Mouse (Mus musculus): Measurements from ENCODE around the gene Gm10134. TPM values are rescaled to one million over a fixed set of nuclear protein-coding genes. Genes with fewer than 3 reads are reported as not detected.
"Not testable (repeated sequence)": the region's sequence is repeated elsewhere in the genome, so short reads cannot be mapped to it uniquely, and the experiment has no call there.

Gm10134 gene
- polyA plus RNA-seq (2016; fragmentation: Nextera tagmentation; extraction: Ambion mirVana), result not detected in 2 replicates

DNA sequence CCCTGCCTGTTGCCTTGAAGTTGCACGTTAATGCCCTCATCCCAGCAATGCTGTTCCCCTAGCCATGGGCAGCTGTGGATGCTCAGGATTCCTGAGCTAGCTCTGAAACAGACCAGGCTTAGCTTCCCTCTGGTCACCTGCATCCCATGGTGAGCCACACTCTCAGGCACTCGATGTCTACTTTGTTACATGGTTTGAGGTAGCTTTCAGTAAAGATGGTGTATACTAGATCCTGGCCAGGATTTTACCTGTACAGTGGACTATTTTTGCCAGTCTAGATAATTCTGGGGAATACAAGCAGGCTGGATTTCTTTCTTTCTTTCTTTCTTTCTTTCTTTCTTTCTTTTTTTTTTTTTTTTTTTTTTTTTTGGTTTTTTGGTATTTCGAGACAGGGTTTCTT is at the start of gene Gm10134:
Gene Gm10134, plus strand, starts transcription at position 301 of the 400 bp plus-strand sequence.
- DNase-seq (ENCODE audit: low spot score), result no peak
- H3K4me3 ChIP-seq, result no peak within 1 kb of the TSS
- no peaks in the 10 kb centered on the region for H3K4me1 ChIP-seq
- no peaks in the 10 kb centered on the region for H3K9me3 ChIP-seq
- no peaks in the 10 kb centered on the region for H3K36me3 ChIP-seq (replicated peaks)
- H3K27me3 ChIP-seq (replicated peaks; ENCODE audit: low read depth, poor library complexity, severe bottlenecking), result 0 out of 2 replicates have a peak, but pooled peaks cover 1% of the 10 kb centered on the region
- no peak within 1 kb of the TSS for H3K27ac ChIP-seq (replicated peaks)
- 77% methylated on average over 3 of the region's 3 CpGs for WGBS

GRCm38 (mm10) chr2:28456616-28457015 is 49.3 kb upstream of the Gm10134 start:
- Histone ChIP-seq H3K4me1 (no peaks in the 10 kb centered on the region), H3K27me3 (replicated peaks; ENCODE audit: low read depth, poor library complexity, severe bottlenecking) (no peaks in the 10 kb centered on the region), H3K9me3 (no peaks in the 10 kb centered on the region), H3K27ac (replicated peaks) (no peak overlapping the region), H3K4me3 (no peak overlapping the region), H3K36me3 (replicated peaks) (peaks cover 22% of the 10 kb centered on the region)
- 73% methylated on average over 1 of the region's 1 CpGs for WGBS
- DNase-seq (ENCODE audit: low spot score), result no peak

DNA sequence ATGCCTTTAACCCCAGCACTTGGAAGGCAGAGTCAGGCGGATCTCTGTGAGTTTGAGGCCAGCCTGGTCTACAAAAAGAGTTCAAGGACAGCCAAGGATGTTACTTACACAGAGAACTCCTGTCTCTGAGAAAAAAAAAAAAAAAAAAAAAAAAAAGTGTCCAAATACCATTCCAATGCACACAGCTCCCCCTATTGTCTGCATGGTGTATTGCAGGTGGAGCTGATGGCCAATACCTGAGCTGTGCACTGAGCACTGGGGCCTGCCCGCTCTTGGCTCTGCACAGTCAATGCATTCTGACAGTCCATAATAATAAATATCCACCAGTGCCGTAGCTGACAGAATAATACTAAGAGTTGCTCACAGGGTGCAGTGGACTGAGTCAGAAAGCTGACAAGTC is 42.0 kb upstream of the Gm10134 start:
- Histone ChIP-seq H3K9me3 (no peaks in the 10 kb centered on the region), H3K4me1 (peaks cover 24% of the 10 kb centered on the region), H3K36me3 (replicated peaks) (peaks cover 3% of the 10 kb centered on the region), H3K4me3 (no peak overlapping the region), H3K27ac (replicated peaks) (no peak overlapping the region), H3K27me3 (replicated peaks; ENCODE audit: low read depth, poor library complexity, severe bottlenecking) (peaks cover 21% of the 10 kb centered on the region)
- DNase-seq (ENCODE audit: low spot score), result peak; percentile 66
- WGBS, result 35% methylated on average over 3 of the region's 3 CpGs

DNA sequence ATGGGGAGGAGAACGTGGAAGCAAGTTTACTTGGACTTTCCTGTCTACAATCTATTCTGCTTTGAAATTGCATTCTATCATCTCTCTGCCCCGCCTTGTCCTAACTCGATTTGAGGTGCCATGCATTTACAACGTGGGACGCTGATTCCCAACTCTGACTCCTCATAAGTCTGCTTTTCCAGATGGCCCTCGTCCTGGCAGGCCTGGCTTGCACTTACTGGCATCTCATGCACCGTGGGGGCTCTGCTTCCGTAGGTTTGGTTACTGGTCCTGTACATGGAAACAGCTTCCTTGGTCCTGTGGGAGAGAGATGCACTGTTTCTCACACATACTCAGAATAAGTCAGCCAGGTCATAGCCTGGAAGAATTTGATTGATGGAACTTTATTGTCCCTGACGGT is 41.0 kb upstream of the Gm10134 start:
- H3K4me3 ChIP-seq, result no peak overlapping the region
- peaks cover 27% of the 10 kb centered on the region for H3K4me1 ChIP-seq
- no peaks in the 10 kb centered on the region for H3K9me3 ChIP-seq
- H3K27me3 ChIP-seq (replicated peaks; ENCODE audit: low read depth, poor library complexity, severe bottlenecking), result peaks cover 21% of the 10 kb centered on the region
- DNase-seq (ENCODE audit: low spot score), result no peak
- 84% methylated on average over 9 of the region's 9 CpGs for WGBS
- no peak overlapping the region for H3K27ac ChIP-seq (replicated peaks)
- peaks cover 13% of the 10 kb centered on the region for H3K36me3 ChIP-seq (replicated peaks)

GRCm38 (mm10) chr2:28465836-28466518 is 39.9 kb upstream of the Gm10134 start, which contains the start of gene 1700007K13Rik:
TSS of gene 1700007K13Rik (minus strand) at chr2:28466332.
- DNase-seq (ENCODE audit: low spot score), result peak; percentile 84
- Histone ChIP-seq H3K4me1 (peaks cover 27% of the 10 kb centered on the region), H3K4me3 (peak within 1 kb of the TSS; percentile 57), H3K36me3 (replicated peaks) (peaks cover 23% of the 10 kb centered on the region), H3K27me3 (replicated peaks; ENCODE audit: low read depth, poor library complexity, severe bottlenecking) (peaks cover 21% of the 10 kb centered on the region), H3K9me3 (no peaks in the 10 kb centered on the region), H3K27ac (replicated peaks) (peak within 1 kb of the TSS; percentile 68)
- WGBS, result 5% methylated on average over 25 of the region's 25 CpGs

DNA sequence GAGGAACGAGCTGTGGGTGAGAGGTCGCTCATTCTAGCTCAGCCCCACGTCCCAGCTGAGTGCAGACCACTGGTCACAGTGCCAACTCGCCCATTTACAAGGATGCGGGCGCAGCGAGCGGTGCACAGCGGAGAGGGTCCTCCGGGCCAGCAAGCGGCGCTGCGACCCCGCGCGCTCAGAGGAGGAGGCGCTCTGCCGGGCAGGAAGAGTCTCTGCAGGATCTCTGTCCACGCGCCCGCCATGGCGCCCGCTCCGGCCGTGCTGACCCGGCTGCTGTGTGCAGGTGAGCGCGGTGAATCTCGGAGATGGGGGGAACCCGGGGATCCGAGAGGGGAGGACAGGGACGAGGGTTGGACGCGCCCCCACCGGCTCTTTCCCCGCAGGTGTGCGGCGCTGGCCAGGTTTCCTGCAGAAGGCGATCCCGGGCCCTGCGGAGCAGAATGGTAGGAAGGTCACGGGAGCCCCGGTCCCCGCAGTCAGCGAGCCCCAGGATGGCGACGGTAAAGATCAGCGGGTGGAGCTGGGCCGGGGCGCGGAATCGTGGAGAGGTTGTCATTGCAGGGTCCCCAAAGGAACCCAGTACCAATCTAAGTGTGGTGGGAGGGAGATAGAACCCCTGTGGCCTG is 37.9 kb upstream of the Gm10134 start, which contains the start of gene Mrps2:
Gene Mrps2, plus strand, starts transcription at position 207 of the 626 bp plus-strand sequence.
- Histone ChIP-seq H3K27me3 (replicated peaks; ENCODE audit: low read depth, poor library complexity, severe bottlenecking) (peaks cover 21% of the 10 kb centered on the region), H3K4me3 (peak within 1 kb of the TSS; percentile 97), H3K4me1 (peaks cover 27% of the 10 kb centered on the region), H3K9me3 (peaks cover under 1% of the 10 kb centered on the region; the same call in 1 of the 2 replicates), H3K27ac (replicated peaks) (peak within 1 kb of the TSS; percentile 93), H3K36me3 (replicated peaks) (peaks cover 43% of the 10 kb centered on the region)
- DNase-seq (ENCODE audit: low spot score), result peak; percentile 94
- WGBS, result under 1% methylated on average over 52 of the region's 52 CpGs

- Histone ChIP-seq H3K27me3 (replicated peaks; ENCODE audit: low read depth, poor library complexity, severe bottlenecking) (peaks cover 21% of the 10 kb centered on the region), H3K4me1 (peaks cover 27% of the 10 kb centered on the region), H3K36me3 (replicated peaks) (peaks cover 49% of the 10 kb centered on the region), H3K4me3 (peak overlapping the region; percentile 97), H3K27ac (replicated peaks) (peak overlapping the region; percentile 93), H3K9me3 (peaks cover 3% of the 10 kb centered on the region; the same call in 1 of the 2 replicates)
- WGBS, result 57% methylated on average over 18 of the region's 18 CpGs
- no peak for DNase-seq (ENCODE audit: low spot score)
Measured at GRCm38 (mm10) chr2:28468486-28469225, 37.2 kb upstream of the Gm10134 start.

- H3K9me3 ChIP-seq, result peaks cover 3% of the 10 kb centered on the region; the same call in 1 of the 2 replicates
- peaks cover 27% of the 10 kb centered on the region for H3K4me1 ChIP-seq
- DNase-seq (ENCODE audit: low spot score), result no peak
- no peak overlapping the region for H3K27ac ChIP-seq (replicated peaks)
- WGBS, result 98% methylated on average over 14 of the region's 14 CpGs
- peaks cover 16% of the 10 kb centered on the region for H3K27me3 ChIP-seq (replicated peaks; ENCODE audit: low read depth, poor library complexity, severe bottlenecking)
- peaks cover 49% of the 10 kb centered on the region for H3K36me3 ChIP-seq (replicated peaks)
- peak overlapping the region; percentile 97; the same call in 1 of the 2 replicates for H3K4me3 ChIP-seq
Measured at GRCm38 (mm10) chr2:28469461-28469860, 36.4 kb upstream of the Gm10134 start.

- Histone ChIP-seq H3K27me3 (replicated peaks; ENCODE audit: low read depth, poor library complexity, severe bottlenecking) (peaks cover 5% of the 10 kb centered on the region), H3K4me1 (peaks cover 26% of the 10 kb centered on the region), H3K27ac (replicated peaks) (no peak overlapping the region), H3K9me3 (peaks cover 3% of the 10 kb centered on the region; the same call in 1 of the 2 replicates), H3K36me3 (replicated peaks) (peaks cover 49% of the 10 kb centered on the region), H3K4me3 (no peak overlapping the region)
- no peak for DNase-seq (ENCODE audit: low spot score)
- WGBS, result 88% methylated on average over 2 of the region's 2 CpGs
Measured at GRCm38 (mm10) chr2:28470591-28470990, 35.3 kb upstream of the Gm10134 start.

- 90% methylated on average over 8 of the region's 8 CpGs for WGBS
- not testable (repeated sequence) for H3K27me3 ChIP-seq (replicated peaks; ENCODE audit: low read depth, poor library complexity, severe bottlenecking); DNase-seq (ENCODE audit: low spot score); H3K4me3 ChIP-seq; H3K9me3 ChIP-seq; H3K27ac ChIP-seq (replicated peaks)
- H3K36me3 ChIP-seq (replicated peaks), result peaks cover 49% of the 10 kb centered on the region
- H3K4me1 ChIP-seq, result peaks cover 15% of the 10 kb centered on the region
Measured at GRCm38 (mm10) chr2:28472011-28472410, 33.9 kb upstream of the Gm10134 start.

GRCm38 (mm10) chr2:28477993-28478392 is 27.9 kb upstream of the Gm10134 start:
- not testable (repeated sequence) for H3K27ac ChIP-seq (replicated peaks); DNase-seq (ENCODE audit: low spot score); H3K9me3 ChIP-seq; H3K4me3 ChIP-seq; H3K36me3 ChIP-seq (replicated peaks); H3K27me3 ChIP-seq (replicated peaks; ENCODE audit: low read depth, poor library complexity, severe bottlenecking); H3K4me1 ChIP-seq
- 87% methylated on average over 5 of the region's 5 CpGs for WGBS

Measured in embryonic facial prominence, embryonic 10.5 days (tissue).